Mouse (Mus musculus) skeletal muscle tissue, postnatal 0 days (tissue): ENCODE measurements around the gene H2-Q1. TPM values are rescaled to one million over a fixed set of nuclear protein-coding genes. Genes with fewer than 3 reads are reported as not detected.

ENCODE experiments used
- polyA plus RNA-seq: library from polyadenylated mRNA; unstranded; fragments of >200 nt; fragmentation: Nextera tagmentation; extraction: Ambion mirVana; gene quantifications from 2 replicates; pipeline ENCODE4 v1.2.1, GENCODE M21; 2015

The H2-Q1 gene
- not detected in 2 replicates for polyA plus RNA-seq

GRCm38 (mm10) chr17:35320327-35321081, at the start of gene H2-Q1:
Gene H2-Q1, plus strand, starts transcription at chr17:35320405.

GRCm38 (mm10) chr17:35342071-35342671, 22.0 kb downstream of the H2-Q1 start, which contains the start of gene H2-Q2:
Gene H2-Q2, plus strand, starts transcription at chr17:35342242.

Other genes with a start within 250 kb of the H2-Q1 start
- gene Ly6g6e, start 243.5 kb upstream of the H2-Q1 start, polyA plus RNA-seq, result 2.1 TPM in 1 of 2 replicates, not detected in the other
- 0.49 and 1.2 TPM in 2 replicates for gene Ly6g6d, start 242.3 kb upstream of the H2-Q1 start, polyA plus RNA-seq
- 0.11 and 0.29 TPM in 2 replicates for gene Ly6g6f, start 234.8 kb upstream of the H2-Q1 start, polyA plus RNA-seq
- 87.8 and 89.8 TPM in 2 replicates for gene Abhd16a, start 231.1 kb upstream of the H2-Q1 start, polyA plus RNA-seq
- 0.38 TPM in 1 of 2 replicates, not detected in the other for gene Ly6g5c, start 212.1 kb upstream of the H2-Q1 start, polyA plus RNA-seq
- 0.22 and 0.37 TPM in 2 replicates for gene Ly6g5b, start 205.0 kb upstream of the H2-Q1 start, polyA plus RNA-seq
- gene Gpank1, start 198.9 kb upstream of the H2-Q1 start, polyA plus RNA-seq, result 8.4 and 9.1 TPM in 2 replicates
- 203 and 204 TPM in 2 replicates for gene Csnk2b, start 198.4 kb upstream of the H2-Q1 start, polyA plus RNA-seq
- gene D17H6S53E, start 194.0 kb upstream of the H2-Q1 start, polyA plus RNA-seq, result 10.6 and 11.8 TPM in 2 replicates
- gene Apom, start 188.4 kb upstream of the H2-Q1 start, polyA plus RNA-seq, result 0.30 and 0.81 TPM in 2 replicates
- 39.5 and 42.1 TPM in 2 replicates for gene Bag6, start 185.2 kb upstream of the H2-Q1 start, polyA plus RNA-seq
- gene Prrc2a, start 155.5 kb upstream of the H2-Q1 start, polyA plus RNA-seq, result 51.8 and 55.0 TPM in 2 replicates
- gene Aif1, start 144.3 kb upstream of the H2-Q1 start, polyA plus RNA-seq, result 11.0 and 18.3 TPM in 2 replicates
- gene Lst1, start 132.0 kb upstream of the H2-Q1 start, polyA plus RNA-seq, result 14.2 and 24.5 TPM in 2 replicates
- gene Ltb, start 126.0 kb upstream of the H2-Q1 start, polyA plus RNA-seq, result 1.3 and 2.2 TPM in 2 replicates
- 0.49 and 0.74 TPM in 2 replicates for gene Tnf, start 118.4 kb upstream of the H2-Q1 start, polyA plus RNA-seq
- 0.12 and 0.24 TPM in 2 replicates for gene Lta, start 115.1 kb upstream of the H2-Q1 start, polyA plus RNA-seq
- gene Gm16181, start 99.6 kb upstream of the H2-Q1 start, polyA plus RNA-seq, result 0.40 and 0.83 TPM in 2 replicates
- gene Atp6v1g2, start 86.7 kb upstream of the H2-Q1 start, polyA plus RNA-seq, result 3.3 and 3.9 TPM in 2 replicates
- gene Nfkbil1, start 84.6 kb upstream of the H2-Q1 start, polyA plus RNA-seq, result 8.5 and 8.8 TPM in 2 replicates
- gene Ddx39b, start 78.7 kb upstream of the H2-Q1 start, polyA plus RNA-seq, result 131 and 157 TPM in 2 replicates
- 113 and 180 TPM in 2 replicates for gene H2-D1, start 57.7 kb upstream of the H2-Q1 start, polyA plus RNA-seq
- not detected in 2 replicates for gene H2-Q2, start 21.8 kb downstream of the H2-Q1 start, polyA plus RNA-seq
- gene H2-Q4, start 59.2 kb downstream of the H2-Q1 start, polyA plus RNA-seq, result 2.4 and 3.8 TPM in 2 replicates
- 0.49 and 0.79 TPM in 2 replicates for gene H2-Q6, start 104.4 kb downstream of the H2-Q1 start, polyA plus RNA-seq
- gene H2-Q7, start 118.8 kb downstream of the H2-Q1 start, polyA plus RNA-seq, result 1.3 and 1.7 TPM in 2 replicates
- gene H2-Q10, start 149.7 kb downstream of the H2-Q1 start, polyA plus RNA-seq, result 0.62 and 1.2 TPM in 2 replicates
- gene Pou5f1, start 185.6 kb downstream of the H2-Q1 start, polyA plus RNA-seq, result not detected in 2 replicates
- 20.3 and 26.5 TPM in 2 replicates for gene Tcf19, start 196.4 kb downstream of the H2-Q1 start, polyA plus RNA-seq
- 3.9 and 5.0 TPM in 2 replicates for gene Cchcr1, start 196.7 kb downstream of the H2-Q1 start, polyA plus RNA-seq
- gene Psors1c2, start 212.8 kb downstream of the H2-Q1 start, polyA plus RNA-seq, result not detected in 2 replicates
- 0.42 and 7.0 TPM in 2 replicates for gene Cdsn, start 231.7 kb downstream of the H2-Q1 start, polyA plus RNA-seq
- gene 2300002M23Rik, start 247.0 kb downstream of the H2-Q1 start, polyA plus RNA-seq, result not detected in 2 replicates